Mouse (Mus musculus): ENCODE results near the gene Ncoa1.

DNA sequence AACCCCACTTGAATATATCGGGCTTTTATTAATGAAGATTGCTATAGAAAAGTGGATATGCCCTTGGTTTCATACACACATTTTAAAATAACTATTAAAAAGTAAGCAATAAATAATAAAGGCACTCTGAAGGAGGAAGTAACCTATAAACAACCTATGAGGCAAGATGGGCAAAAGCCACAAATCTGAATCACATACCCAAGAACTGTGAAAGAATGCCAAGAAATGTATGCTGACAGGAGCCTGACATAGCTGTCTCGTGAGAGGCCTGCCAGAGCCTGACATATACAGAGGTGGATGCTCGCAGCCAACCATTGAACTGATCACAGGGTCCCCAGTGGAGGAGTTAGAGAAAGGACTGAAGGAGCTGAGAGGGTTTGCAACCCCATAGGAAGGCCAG lies 35.5 kb downstream of the Ncoa1 start:
- TF ChIP-seq CTCF (IDR thresholded peaks at IDR 0.05; ENCODE audit: low read depth, low read length) (no peak), POLR2A (IDR thresholded peaks at IDR 0.05; ENCODE audit: extremely low read depth, insufficient read depth, low read length) (no peak)

All from liver, adult 2 months (tissue).